Mouse (Mus musculus) midbrain, embryonic 10.5 days (tissue): ENCODE data around the gene Oxct2b. TPM values are rescaled to one million over a fixed set of nuclear protein-coding genes. Genes with fewer than 3 reads are reported as not detected.

ENCODE experiments used
- DNase-seq: peaks from one replicate; pipeline ENCODE4 v3.0.0-alpha.2; 2017; ENCODE audit warnings: low spot score
- H3K27ac ChIP-seq: fragments of 300-500 bp; sonication (generic); replicated peaks from 2 replicates; pipeline ENCODE4 v1.5.1; 2016; ENCODE audit warnings: mild to moderate bottlenecking
- H3K27me3 ChIP-seq: fragments of 300-500 bp; sonication (generic); 2 replicates; pipeline ENCODE4 v1.6.1; 2016; ENCODE audit warnings: low read depth, mild to moderate bottlenecking; ENCODE audit not compliant: poor library complexity, severe bottlenecking
- H3K36me3 ChIP-seq: fragments of 300-500 bp; sonication (generic); 2 replicates; pipeline ENCODE4 v1.6.1; 2016; ENCODE audit warnings: mild to moderate bottlenecking, moderate library complexity
- H3K4me1 ChIP-seq: fragments of 300-500 bp; sonication (generic); 2 replicates; pipeline ENCODE4 v1.6.1; 2016
- H3K4me3 ChIP-seq: fragments of 300-500 bp; sonication (generic); 2 replicates; pipeline ENCODE4 v1.5.1; 2016; ENCODE audit warnings: mild to moderate bottlenecking, moderate library complexity
- H3K9me3 ChIP-seq: fragments of 300-500 bp; sonication (generic); replicated peaks from 2 replicates; pipeline ENCODE4 v1.6.1; 2016; ENCODE audit warnings: mild to moderate bottlenecking
- WGBS: fragments of 180-500 bp; shearing (Covaris S2); methylation state at CpG from one replicate; pipeline ENCODE4 v1.1.7; 2016; 5-methylcytosine and 5-hydroxymethylcytosine counted together
- polyA plus RNA-seq: library from polyadenylated mRNA; unstranded; fragments of >200 nt; fragmentation: Nextera tagmentation; extraction: Ambion mirVana; gene quantifications from 2 replicates; pipeline ENCODE4 v1.2.1, GENCODE M21; 2016

Oxct2b gene
- polyA plus RNA-seq, 1 experiment from 2014 or later: 0.07 TPM

- H3K27me3 ChIP-seq: peaks cover 35% of the 10 kb centered on the region
- no peaks in the 10 kb centered on the region for H3K9me3 ChIP-seq
- H3K4me1 ChIP-seq: peaks cover 13% of the 10 kb centered on the region
- H3K4me3 ChIP-seq: no peak overlapping the region
- 93% methylated on average over 15 of the region's 15 CpGs for WGBS
- no peak for DNase-seq
- no peak overlapping the region for H3K27ac ChIP-seq
- no peaks in the 10 kb centered on the region for H3K36me3 ChIP-seq
Measured at GRCm38 (mm10) chr4:123164157-123164556, 48.1 kb downstream of the Oxct2b start.

Other genes with a start within 250 kb of the Oxct2b start
- 69.4 and 79.4 TPM in 2 replicates for gene Cap1, start 230.2 kb upstream of the Oxct2b start, polyA plus RNA-seq
- gene Mfsd2a, start 155.1 kb upstream of the Oxct2b start, polyA plus RNA-seq: 22.6 and 27.2 TPM in 2 replicates
- 82.4 and 92.7 TPM in 2 replicates for gene Mycl, start 120.6 kb upstream of the Oxct2b start, polyA plus RNA-seq
- gene Trit1, start 99.7 kb upstream of the Oxct2b start, polyA plus RNA-seq: 27.6 and 28.2 TPM in 2 replicates
- 0.07 and 0.09 TPM in 2 replicates for gene Bmp8b, start 11.1 kb upstream of the Oxct2b start, polyA plus RNA-seq
- gene Ppie, start 23.7 kb downstream of the Oxct2b start, polyA plus RNA-seq: 127 and 136 TPM in 2 replicates
- 0.32 and 0.42 TPM in 2 replicates for gene Hpcal4, start 67.0 kb downstream of the Oxct2b start, polyA plus RNA-seq
- gene Nt5c1a, start 85.2 kb downstream of the Oxct2b start, polyA plus RNA-seq: not detected in 2 replicates
- gene Heyl, start 117.3 kb downstream of the Oxct2b start, polyA plus RNA-seq: 8.0 and 9.8 TPM in 2 replicates
- 41.4 and 48.3 TPM in 2 replicates for gene Pabpc4, start 146.1 kb downstream of the Oxct2b start, polyA plus RNA-seq
- not detected in 2 replicates for gene Oxct2a, start 207.4 kb downstream of the Oxct2b start, polyA plus RNA-seq
- gene Bmp8a, start 227.0 kb downstream of the Oxct2b start, polyA plus RNA-seq: 0.07 and 0.11 TPM in 2 replicates